Mouse (Mus musculus) kidney, adult 18-20 months (tissue): ENCODE measurements around the gene Larp1.

Experiments used
- DNase-seq: peaks from one replicate; pipeline ENCODE4 v3.0.0; 2021

Gene Larp1

GRCm38 (mm10) chr11:58102581-58103343 lies 93.9 kb downstream of the Larp1 start:
- DNase-seq, result no peak

DNA sequence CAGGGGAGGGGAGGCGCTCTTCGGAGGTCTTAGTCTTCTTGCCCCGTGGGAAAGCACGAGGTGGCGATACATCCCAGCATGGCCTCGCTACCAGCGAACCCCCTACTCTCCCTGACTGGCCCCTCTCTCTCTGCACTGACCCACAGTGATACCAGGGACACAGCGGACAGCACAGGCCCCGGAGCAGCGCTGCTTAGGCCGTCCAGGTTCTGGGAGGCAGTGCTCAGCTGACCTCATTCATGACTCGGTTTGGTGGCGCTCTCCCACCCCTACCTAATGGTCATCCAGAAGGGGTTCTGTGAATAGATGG lies 94.4 kb downstream of the Larp1 start:
- no peak for DNase-seq

DNA sequence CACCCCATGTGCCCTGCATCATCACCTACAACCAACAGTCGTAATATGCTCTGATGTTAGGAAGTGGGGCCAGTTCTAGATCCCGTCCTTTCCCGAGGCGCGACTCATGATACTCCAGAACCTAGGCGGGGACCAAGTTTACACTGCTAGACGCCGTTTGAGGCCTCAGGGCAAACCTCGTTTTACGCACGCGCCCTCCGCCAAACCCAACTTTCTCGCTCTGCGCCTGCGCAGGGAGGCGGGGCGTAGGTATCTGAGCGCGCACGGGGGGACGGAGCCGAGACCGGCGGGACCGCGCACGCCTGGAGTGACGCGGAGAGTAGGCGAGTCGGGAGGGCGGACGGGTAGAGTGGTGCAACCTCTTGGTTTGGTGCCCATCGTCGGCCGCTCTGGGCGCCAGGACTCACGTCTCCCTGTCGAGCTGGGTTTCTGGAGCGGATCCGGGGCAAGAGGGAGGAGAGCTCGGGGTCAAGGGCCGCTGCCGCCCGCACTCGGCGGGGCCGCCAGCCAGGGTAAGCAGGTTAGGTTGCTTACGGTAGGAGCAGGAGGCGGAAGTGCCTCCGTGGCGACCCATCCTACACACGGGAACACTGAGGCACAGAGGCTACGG lies 94.9 kb downstream of the Larp1 start, which contains the start of gene Cnot8:
Gene Cnot8, plus strand, starts transcription at position 457 of the 610 bp plus-strand sequence.
- peak; percentile 99 for DNase-seq

- no peak for DNase-seq
Observed at GRCm38 (mm10) chr11:58104351-58104791, 95.5 kb downstream of the Larp1 start.

DNA sequence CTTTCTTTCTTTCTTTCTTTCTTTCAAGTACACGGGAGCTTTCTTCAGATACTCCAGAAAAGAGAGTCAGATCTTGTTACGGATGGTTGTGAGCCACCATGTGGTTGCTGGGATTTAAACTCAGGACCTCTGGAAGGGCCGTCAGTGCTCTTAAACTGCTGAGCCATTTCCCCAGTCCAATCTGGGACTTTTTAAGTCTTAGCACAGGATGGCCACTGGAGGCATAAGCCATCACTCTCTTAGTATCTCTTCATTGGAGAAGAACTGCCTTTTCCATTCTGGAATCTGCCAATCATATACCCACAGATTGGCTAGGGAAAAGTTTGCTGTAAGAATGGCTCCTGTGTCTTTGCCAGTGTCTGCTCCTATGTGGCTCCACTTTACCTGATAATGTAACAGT lies 98.1 kb downstream of the Larp1 start:
- no peak for DNase-seq

DNA sequence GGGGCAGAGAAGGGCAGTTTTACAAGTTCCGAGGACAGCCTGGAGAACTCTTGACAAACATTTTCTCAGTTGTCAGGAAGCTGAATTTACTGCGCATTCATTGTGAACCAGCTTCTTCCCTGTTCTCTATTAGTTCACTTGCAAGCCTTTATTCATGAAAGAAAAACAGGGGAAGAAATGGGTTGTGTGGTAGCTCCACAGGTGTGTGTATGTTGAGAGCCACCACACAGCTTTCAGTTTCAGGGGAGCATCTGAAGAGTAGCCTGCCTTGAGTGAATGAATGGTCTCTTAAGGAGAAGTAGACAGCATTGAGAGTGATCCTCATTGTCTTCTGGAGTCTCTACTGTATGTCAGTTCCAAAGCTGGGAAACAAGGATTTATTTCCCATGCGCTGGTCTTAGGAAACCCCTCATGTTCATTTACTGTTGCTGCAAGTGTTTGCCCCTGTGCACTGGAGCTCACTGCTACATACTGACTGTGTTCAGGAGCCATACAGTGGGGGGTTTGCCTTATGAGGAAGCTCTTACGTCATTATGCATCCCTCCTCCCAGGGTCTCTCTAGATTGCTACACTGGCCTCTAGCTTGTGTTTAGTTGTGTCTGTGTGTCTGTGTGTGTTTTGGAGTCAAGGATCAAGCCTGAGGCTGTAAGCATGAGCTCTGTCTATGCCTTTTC lies 98.9 kb downstream of the Larp1 start:
- DNase-seq, result no peak
